Mouse (Mus musculus) forebrain, embryonic 12.5 days (tissue): ENCODE results near the gene Mdn1. TPM values are rescaled to one million over a fixed set of nuclear protein-coding genes. Genes with fewer than 3 reads are reported as not detected.

Source experiments
- ATAC-seq: fragments of 200-750 bp; cut with Nextera tagmentation; 2 replicates; pipeline ENCODE4 v1.8.0; 2017; ENCODE audit warnings: moderate TSS enrichment; ENCODE audit not compliant: low FRiP score
- H3K27ac ChIP-seq: fragments of 300-500 bp; sonication (generic); 2 replicates; pipeline ENCODE4 v1.5.1; 2016; ENCODE audit warnings: mild to moderate bottlenecking
- H3K27me3 ChIP-seq: fragments of 300-500 bp; sonication (generic); 2 replicates; pipeline ENCODE4 v1.6.1; 2016; ENCODE audit warnings: mild to moderate bottlenecking
- H3K36me3 ChIP-seq: fragments of 300-500 bp; sonication (generic); replicated peaks from 2 replicates; pipeline ENCODE4 v1.6.1; 2016; ENCODE audit warnings: mild to moderate bottlenecking
- H3K4me1 ChIP-seq: fragments of 300-500 bp; sonication (generic); 2 replicates; pipeline ENCODE4 v1.6.1; 2016
- H3K4me2 ChIP-seq: fragments of 300-500 bp; sonication (generic); 2 replicates; pipeline ENCODE4 v1.6.1; 2016; ENCODE audit warnings: mild to moderate bottlenecking, moderate library complexity
- H3K4me3 ChIP-seq: fragments of 300-500 bp; sonication (generic); replicated peaks from 2 replicates; pipeline ENCODE4 v1.5.1; 2016; ENCODE audit warnings: mild to moderate bottlenecking
- H3K9ac ChIP-seq: fragments of 300-500 bp; sonication (generic); 2 replicates; pipeline ENCODE4 v1.6.1; 2016; ENCODE audit warnings: mild to moderate bottlenecking
- H3K9me3 ChIP-seq: fragments of 300-500 bp; sonication (generic); 2 replicates; pipeline ENCODE4 v1.6.1; 2016
- WGBS: fragments of 180-500 bp; shearing (Covaris S2); methylation state at CpG from one replicate; pipeline ENCODE4 v1.1.7; 2016; 5-methylcytosine and 5-hydroxymethylcytosine counted together
- polyA plus RNA-seq: library from polyadenylated mRNA; unstranded; fragments of >200 nt; fragmentation: Nextera tagmentation; extraction: Ambion mirVana; gene quantifications from 2 replicates; pipeline ENCODE4 v1.2.1, GENCODE M21; 2016

The Mdn1 gene
- 16.4 and 18.6 TPM in 2 replicates for polyA plus RNA-seq

DNA sequence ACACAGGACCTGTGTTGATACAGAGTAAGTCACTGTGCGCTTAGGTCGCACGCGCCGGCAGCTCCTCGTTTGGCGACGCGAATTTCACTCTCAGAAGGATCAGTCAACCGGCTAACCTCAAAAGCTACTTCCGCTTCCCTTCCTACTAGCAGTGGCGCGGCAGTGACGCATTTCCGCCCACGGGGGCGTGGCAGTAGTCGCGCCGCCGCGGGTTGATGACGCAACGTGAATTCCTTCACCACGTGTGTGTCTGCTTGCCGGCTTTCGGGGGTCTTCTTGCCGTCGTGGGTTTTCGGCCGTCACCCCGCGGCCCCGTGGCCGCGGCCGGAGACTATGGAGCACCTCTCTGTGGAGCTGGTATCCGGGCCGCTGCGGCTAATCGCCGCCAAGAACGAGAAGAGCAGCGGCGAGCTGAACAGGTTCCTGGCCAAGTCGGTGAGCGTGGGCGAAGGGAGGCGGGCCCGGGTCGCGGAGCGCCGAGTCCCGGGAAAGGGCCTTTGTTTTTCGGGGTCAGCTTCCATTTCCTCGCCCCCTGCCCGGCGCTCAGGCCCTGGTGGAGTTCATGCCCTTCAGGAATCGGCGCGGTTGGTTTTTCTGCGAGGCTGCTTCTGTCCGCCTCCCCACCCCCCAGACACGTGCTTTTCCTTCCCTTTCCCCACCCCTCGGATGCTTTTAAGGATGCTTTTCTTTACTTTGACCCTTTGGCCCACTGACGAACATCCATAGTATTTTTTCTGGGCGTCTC is at the start of gene Mdn1:
Gene Mdn1 (plus strand): TSS at position 202 of the 745 bp plus-strand sequence.
- Histone ChIP-seq H3K27ac (peak within 1 kb of the TSS; percentile 79), H3K4me2 (peak within 1 kb of the TSS; percentile 78), H3K27me3 (no peaks in the 10 kb centered on the region), H3K4me1 (peaks cover 13% of the 10 kb centered on the region), H3K9me3 (no peaks in the 10 kb centered on the region), H3K9ac (peak within 1 kb of the TSS; percentile 57), H3K4me3 (peak within 1 kb of the TSS; percentile 68), H3K36me3 (peaks cover 12% of the 10 kb centered on the region)
- WGBS, result under 1% methylated on average over 68 of the region's 68 CpGs
- peak; percentile 95 for ATAC-seq

DNA sequence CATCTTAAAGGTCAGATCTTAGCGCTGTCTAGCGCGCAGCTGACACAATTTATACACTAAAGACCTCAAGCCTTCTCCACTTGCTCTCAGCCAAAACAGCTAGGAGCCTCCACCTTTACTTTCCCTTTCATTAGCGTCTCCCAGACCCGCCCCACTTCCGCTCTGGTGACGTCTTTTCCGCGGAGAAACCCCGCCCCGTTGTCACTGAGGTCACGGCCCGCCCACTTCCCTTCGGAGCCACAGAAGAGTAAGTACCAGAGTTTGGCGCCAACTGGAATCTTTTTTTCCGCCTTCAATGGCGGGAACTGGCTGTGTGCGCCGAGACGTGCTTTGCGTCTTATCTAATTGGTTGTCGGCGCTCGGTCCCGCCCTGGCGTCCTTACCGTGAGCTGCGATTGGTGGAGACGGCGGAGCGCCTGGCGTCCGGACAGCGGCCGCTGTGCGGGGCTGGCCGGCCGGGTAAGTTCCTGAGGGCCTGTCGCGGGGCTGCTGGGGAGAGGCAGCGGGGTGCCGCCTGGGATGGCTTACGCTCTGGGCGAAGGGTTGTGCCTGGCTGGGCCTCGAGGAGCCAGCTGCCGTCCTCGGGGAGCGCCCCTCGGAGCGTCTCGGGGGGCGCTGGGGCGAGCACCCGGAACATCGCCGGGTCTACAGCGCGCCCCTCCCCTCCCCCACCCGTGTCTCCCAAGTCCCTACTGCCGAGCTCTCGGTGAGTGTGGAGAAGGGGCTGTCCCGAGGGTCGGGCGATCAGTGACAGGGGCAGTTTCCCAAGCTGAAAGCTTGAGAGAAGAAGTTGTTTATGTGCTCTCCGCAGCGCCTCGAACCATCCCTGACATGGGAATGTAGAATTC is 41.7 kb upstream of the Mdn1 start, which contains the start of gene Casp8ap2:
Gene Casp8ap2 (plus strand): TSS at position 418 of the 848 bp plus-strand sequence.
- H3K4me1 ChIP-seq, result peaks cover 19% of the 10 kb centered on the region
- no peaks in the 10 kb centered on the region for H3K36me3 ChIP-seq
- WGBS, result under 1% methylated on average over 67 of the region's 67 CpGs
- H3K4me2 ChIP-seq, result peak within 1 kb of the TSS; percentile 75
- no peaks in the 10 kb centered on the region for H3K27me3 ChIP-seq
- no peaks in the 10 kb centered on the region for H3K9me3 ChIP-seq
- ATAC-seq, result peak; percentile 99
- H3K9ac ChIP-seq, result peak within 1 kb of the TSS; percentile 87
- peak within 1 kb of the TSS; percentile 90 for H3K4me3 ChIP-seq
- H3K27ac ChIP-seq, result peak within 1 kb of the TSS; percentile 84

DNA sequence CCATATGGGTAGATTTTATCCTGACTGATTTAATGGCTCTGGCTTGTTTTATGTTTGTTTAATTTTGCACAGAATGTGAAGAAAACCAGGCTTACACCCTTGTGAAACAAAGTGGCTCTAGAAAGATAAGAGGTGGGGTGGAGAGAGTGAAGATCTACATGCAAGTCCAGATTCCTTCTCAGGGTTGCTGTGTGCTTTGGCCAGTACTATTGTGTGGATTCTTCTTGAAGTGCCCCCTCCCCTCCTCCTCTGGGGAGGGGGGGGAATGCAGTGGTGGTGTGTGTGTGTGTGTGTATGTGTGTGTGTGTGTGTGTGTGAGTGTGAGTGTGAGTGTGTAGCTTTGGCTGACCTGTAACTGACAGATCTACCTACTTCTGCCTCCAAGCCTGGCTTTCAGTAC is 35.3 kb upstream of the Mdn1 start:
- peaks cover 11% of the 10 kb centered on the region; the same call in 1 of the 2 replicates for H3K36me3 ChIP-seq
- no peak overlapping the region for H3K27ac ChIP-seq
- ATAC-seq, result no peak
- no peak overlapping the region for H3K9ac ChIP-seq
- H3K4me2 ChIP-seq, result no peak overlapping the region
- peaks cover 9% of the 10 kb centered on the region for H3K4me1 ChIP-seq
- no peak overlapping the region for H3K4me3 ChIP-seq
- H3K27me3 ChIP-seq, result no peaks in the 10 kb centered on the region
- no peaks in the 10 kb centered on the region for H3K9me3 ChIP-seq

DNA sequence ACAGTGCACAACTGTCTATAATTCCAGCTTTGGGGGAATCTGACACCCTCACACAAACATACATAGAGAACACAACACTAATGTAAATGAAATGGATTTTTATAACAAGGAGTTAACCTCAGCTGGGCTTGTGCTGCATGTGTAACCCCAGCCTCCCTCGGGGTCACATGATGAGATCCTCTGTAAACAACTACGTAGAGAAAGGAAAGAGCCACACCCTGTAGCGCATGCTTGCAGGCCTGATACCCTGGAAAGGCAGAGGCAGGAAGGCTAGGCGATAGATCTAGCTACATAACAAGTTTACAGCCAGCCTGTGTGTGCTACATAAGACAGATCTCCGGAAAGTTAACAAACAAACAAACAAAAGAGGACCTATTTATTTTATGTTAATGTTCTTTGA is 5.2 kb upstream of the Mdn1 start:
- H3K27ac ChIP-seq, result no peak overlapping the region
- H3K27me3 ChIP-seq, result no peaks in the 10 kb centered on the region
- 90% methylated on average over 5 of the region's 5 CpGs for WGBS
- no peak for ATAC-seq
- no peak overlapping the region for H3K4me3 ChIP-seq
- no peaks in the 10 kb centered on the region for H3K9me3 ChIP-seq
- no peak overlapping the region for H3K9ac ChIP-seq
- H3K4me1 ChIP-seq, result no peaks in the 10 kb centered on the region; the same call in 1 of the 2 replicates
- H3K4me2 ChIP-seq, result no peak overlapping the region
- peaks cover 33% of the 10 kb centered on the region for H3K36me3 ChIP-seq

DNA sequence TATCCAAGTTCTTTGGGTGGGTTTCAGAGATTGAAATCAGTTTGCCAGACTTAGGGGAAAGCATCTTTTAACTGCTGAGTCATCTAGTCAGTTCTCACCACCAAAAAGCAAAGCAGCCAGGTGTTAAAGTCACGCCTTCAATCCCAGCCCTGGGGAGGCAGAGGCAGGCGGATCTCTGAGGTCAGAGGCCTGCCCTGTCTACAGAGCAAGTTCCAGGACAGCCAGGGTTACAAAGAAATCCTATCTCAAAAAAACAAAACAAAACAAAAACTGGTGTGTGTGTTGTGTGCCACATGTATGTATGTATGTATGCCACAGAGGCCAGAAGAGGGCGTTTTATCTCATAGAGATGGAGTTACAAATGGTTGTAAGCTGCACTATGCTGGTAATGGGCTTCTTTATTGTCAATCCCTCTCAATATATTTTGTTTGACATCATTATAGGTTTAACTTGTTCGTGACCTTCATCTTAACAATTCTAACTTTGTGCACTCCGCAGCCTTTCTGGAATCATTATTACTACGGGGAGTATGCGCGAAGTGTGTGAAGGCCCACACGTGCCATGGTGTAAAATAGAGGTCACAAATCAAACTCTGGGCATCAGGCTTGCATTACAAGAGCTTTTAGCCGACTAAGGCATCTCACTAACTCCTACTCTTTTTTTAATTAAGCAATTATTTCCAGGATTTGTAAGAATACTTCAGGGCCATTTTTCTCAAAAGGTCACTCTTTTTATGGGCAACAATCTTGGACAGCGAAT is 594 bp upstream of the Mdn1 start:
- Histone ChIP-seq H3K4me1 (peaks cover 13% of the 10 kb centered on the region), H3K27me3 (no peaks in the 10 kb centered on the region), H3K4me2 (peak overlapping the region; percentile 78), H3K36me3 (peaks cover 16% of the 10 kb centered on the region), H3K27ac (peak overlapping the region; percentile 79), H3K9me3 (no peaks in the 10 kb centered on the region), H3K9ac (peak overlapping the region; percentile 33; the same call in 1 of the 2 replicates), H3K4me3 (peak overlapping the region; percentile 68)
- 53% methylated on average over 11 of the region's 11 CpGs for WGBS
- peak; percentile 45; the same call in 1 of the 2 replicates for ATAC-seq

DNA sequence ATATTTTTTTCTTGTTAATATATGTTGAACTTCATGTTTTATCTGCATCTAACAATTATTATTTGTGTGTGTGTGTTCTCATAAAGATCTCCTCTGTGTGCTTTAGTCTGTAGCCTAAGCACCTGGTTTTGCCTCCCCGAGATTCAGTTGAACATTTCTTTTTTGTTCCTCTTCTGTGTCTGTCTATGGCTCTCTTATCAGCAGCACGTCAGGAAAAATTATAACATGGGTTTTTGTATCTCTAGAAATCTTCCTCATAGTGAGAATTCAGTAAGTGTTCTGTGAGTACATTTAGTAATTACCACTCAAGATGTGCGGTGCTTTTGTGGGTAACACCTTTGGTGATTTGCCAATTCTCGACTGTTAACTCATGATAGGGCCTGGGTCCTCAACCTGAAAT is 8.9 kb downstream of the Mdn1 start:
- Histone ChIP-seq H3K27ac (no peak overlapping the region), H3K4me1 (no peaks in the 10 kb centered on the region), H3K4me3 (no peak overlapping the region), H3K4me2 (no peak overlapping the region), H3K9ac (no peak overlapping the region), H3K9me3 (no peaks in the 10 kb centered on the region), H3K27me3 (no peaks in the 10 kb centered on the region), H3K36me3 (peaks cover 66% of the 10 kb centered on the region)
- WGBS, result 90% methylated on average over 4 of the region's 4 CpGs
- no peak for ATAC-seq

DNA sequence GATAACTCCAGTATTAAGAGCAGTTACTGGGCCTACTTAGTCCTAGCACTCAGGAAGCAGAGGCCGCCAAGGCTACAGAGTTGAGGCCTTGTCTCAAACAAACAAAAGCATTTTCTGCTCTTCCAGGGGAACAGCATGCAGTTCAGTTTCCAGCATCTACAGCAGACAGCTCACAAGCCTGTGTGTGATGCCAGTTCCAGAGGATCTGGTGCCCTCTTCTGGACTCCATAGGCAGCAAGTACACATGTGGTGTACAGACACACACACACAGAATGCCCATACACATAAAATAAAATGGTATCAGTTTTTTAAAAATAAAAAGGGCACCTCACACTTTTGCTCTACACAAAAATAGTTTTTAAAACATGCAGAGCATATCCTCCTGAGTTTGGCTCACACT is 11.4 kb downstream of the Mdn1 start:
- Histone ChIP-seq H3K36me3 (peaks cover 80% of the 10 kb centered on the region), H3K9ac (no peak overlapping the region)
- WGBS, result 100% methylated on average over 1 of the region's 1 CpGs

DNA sequence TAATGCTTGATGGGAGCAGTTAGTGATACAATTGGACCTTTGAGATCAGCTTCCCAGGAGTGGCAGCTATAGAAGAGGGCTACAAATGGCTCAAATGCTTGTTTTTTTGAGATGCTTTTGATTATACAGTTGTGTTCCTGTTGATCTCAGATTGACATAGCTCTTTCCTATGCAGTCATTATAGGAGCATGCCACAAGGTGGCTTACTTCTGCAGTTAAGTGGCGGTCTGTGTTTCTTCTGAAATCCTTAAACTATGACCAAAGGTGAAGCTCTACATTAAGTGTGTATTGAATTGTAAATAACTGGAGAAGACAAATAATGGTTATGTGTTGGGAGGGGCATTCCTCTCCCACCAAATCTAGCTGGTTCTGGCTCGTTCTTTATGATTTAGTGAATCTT is 12.9 kb downstream of the Mdn1 start:
- Histone ChIP-seq H3K4me1 (no peaks in the 10 kb centered on the region), H3K36me3 (peaks cover 78% of the 10 kb centered on the region), H3K4me3 (no peak overlapping the region), H3K27me3 (no peaks in the 10 kb centered on the region), H3K4me2 (no peak overlapping the region), H3K9ac (no peak overlapping the region), H3K9me3 (no peaks in the 10 kb centered on the region), H3K27ac (no peak overlapping the region)
- WGBS, result 85% methylated on average over 2 of the region's 2 CpGs
- ATAC-seq, result no peak

More for the DNA sequence above, 11.4 kb downstream of the Mdn1 start:
- Histone ChIP-seq H3K27me3 (no peaks in the 10 kb centered on the region), H3K4me1 (no peaks in the 10 kb centered on the region), H3K9me3 (no peaks in the 10 kb centered on the region), H3K27ac (no peak overlapping the region), H3K4me3 (no peak overlapping the region), H3K4me2 (no peak overlapping the region)
- ATAC-seq, result no peak

DNA sequence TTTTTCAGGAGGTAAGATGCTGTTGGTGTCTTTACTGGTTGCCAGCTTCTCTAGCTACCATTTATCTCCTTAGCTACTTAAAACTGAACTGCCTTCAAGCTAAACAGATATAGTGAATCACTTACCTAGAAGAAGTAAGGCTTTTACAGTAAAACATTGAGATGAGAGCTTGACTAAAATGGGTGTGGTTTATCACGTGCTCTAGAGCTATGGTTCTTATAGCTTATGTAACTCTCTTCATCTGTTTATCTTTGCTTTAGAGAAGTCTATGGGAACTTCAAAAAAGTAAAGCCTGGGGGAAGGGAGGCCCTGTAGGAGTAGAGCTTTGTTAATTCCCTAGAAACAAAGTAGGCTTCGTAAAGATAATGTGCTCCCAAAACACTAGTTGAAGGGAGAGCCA is 17.1 kb downstream of the Mdn1 start:
- H3K36me3 ChIP-seq, result peaks cover 88% of the 10 kb centered on the region
- no peak for ATAC-seq
- no peak overlapping the region for H3K4me2 ChIP-seq
- H3K9ac ChIP-seq, result no peak overlapping the region
- H3K27me3 ChIP-seq, result no peaks in the 10 kb centered on the region
- H3K4me1 ChIP-seq, result no peaks in the 10 kb centered on the region
- H3K9me3 ChIP-seq, result no peaks in the 10 kb centered on the region
- WGBS, result 95% methylated on average over 2 of the region's 2 CpGs
- H3K4me3 ChIP-seq, result no peak overlapping the region
- H3K27ac ChIP-seq, result no peak overlapping the region

DNA sequence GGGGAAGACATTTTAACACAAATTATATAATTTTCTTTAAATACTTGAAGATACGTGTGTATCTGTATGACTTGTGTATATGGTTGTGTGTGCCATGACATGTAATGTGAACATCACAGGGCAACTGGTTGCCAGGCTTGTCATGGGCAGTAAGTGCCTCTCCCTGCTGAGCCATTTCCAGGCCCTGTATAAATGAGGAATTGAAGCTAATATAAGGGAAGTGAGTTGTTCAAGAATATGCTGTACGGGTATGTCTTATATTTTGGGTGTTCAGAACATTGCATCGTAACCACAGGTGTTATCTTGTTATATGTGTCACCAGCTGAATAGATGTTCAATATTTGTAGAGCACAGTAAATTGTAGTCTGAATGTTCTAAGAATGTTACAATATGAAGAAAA is 20.6 kb downstream of the Mdn1 start:
- H3K36me3 ChIP-seq, result peaks cover 81% of the 10 kb centered on the region
- no peaks in the 10 kb centered on the region for H3K4me1 ChIP-seq
- H3K9me3 ChIP-seq, result no peaks in the 10 kb centered on the region
- H3K9ac ChIP-seq, result no peak overlapping the region
- no peaks in the 10 kb centered on the region for H3K27me3 ChIP-seq
- H3K4me3 ChIP-seq, result no peak overlapping the region
- ATAC-seq, result no peak
- no peak overlapping the region for H3K27ac ChIP-seq
- no peak overlapping the region for H3K4me2 ChIP-seq
- WGBS, result 95% methylated on average over 3 of the region's 3 CpGs

DNA sequence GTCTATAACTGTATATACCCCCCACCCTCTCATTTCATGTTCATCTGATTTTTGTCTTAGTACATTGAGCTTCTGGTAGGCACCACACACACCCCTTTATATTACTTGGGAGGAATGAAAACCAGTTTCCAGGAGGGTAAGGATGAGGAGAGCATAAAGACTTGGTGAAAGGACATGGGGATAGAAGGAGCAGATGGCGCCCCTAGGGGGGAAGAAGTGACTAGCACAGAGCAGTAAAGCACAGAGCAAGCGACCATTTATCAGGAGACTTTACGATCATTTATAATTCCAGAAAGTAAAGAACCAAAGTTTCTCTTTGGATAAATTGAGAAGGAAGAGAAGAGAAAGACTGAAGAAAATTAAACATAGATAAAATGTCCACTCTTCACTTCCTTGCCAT is 23.9 kb downstream of the Mdn1 start:
- Histone ChIP-seq H3K4me1 (no peaks in the 10 kb centered on the region), H3K4me2 (no peak overlapping the region), H3K9me3 (no peaks in the 10 kb centered on the region), H3K4me3 (no peak overlapping the region), H3K27me3 (no peaks in the 10 kb centered on the region), H3K36me3 (peaks cover 75% of the 10 kb centered on the region), H3K27ac (no peak overlapping the region), H3K9ac (no peak overlapping the region)
- 79% methylated on average over 3 of the region's 3 CpGs for WGBS
- no peak for ATAC-seq

DNA sequence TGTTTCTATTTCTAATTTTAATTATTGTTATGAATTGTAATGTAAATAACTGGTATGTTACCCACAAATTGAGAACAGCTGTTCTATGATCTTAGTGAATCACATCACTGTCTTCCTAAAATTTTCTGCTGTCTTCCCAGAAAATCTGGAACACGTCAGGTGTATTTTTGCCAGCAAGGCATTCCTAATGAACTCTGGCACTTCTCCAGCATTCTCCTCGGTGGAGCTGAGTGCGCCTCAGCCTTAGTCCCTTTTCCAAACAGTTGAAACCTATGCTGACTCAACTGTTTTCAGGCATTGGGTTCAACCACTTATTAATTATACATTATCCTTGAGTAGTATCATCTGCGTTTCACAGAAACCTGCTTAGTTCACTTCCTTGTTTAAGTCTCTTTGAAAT is 25.6 kb downstream of the Mdn1 start:
- ATAC-seq, result no peak
- Histone ChIP-seq H3K4me3 (no peak overlapping the region), H3K4me2 (no peak overlapping the region), H3K4me1 (no peaks in the 10 kb centered on the region), H3K9ac (no peak overlapping the region), H3K27ac (no peak overlapping the region), H3K27me3 (no peaks in the 10 kb centered on the region), H3K36me3 (peaks cover 72% of the 10 kb centered on the region), H3K9me3 (no peaks in the 10 kb centered on the region)
- 85% methylated on average over 4 of the region's 4 CpGs for WGBS
